Mouse (Mus musculus): ENCODE measurements around the gene Nudt6. TPM values are rescaled to one million over a fixed set of nuclear protein-coding genes. Genes with fewer than 3 reads are reported as not detected.

Nudt6 gene
- polyA plus RNA-seq, 1 experiment from 2014 or later: 13.4 TPM

DNA sequence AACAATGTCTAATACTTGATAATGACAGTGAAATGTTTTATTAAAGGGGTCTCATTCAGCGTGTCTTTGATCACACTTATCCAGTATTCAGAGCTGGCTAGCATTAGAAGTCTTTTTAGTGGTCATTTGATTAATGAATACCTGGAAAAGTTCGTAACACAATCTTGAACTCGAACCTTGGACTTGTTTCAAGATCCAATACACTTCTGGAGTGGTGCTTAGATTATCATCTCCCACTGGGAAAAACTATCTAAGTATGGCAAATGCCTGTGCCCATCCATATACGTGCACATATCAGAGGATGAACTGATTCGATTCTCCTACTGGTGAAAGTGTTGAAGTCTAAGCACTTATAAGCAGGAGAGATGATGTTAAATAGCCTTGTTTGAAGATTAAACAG lies 1.7 kb downstream of the Nudt6 start:
- no peaks in the 10 kb centered on the region for H3K36me3 ChIP-seq
- peak overlapping the region; percentile 87 for H3K4me3 ChIP-seq
- H3K27me3 ChIP-seq: no peaks in the 10 kb centered on the region
- no peaks in the 10 kb centered on the region for H3K9me3 ChIP-seq (replicated peaks)
- peak overlapping the region; percentile 96 for H3K27ac ChIP-seq
- no peak for ATAC-seq (replicated peaks; ENCODE audit: insufficient number of reproducible peaks, insufficient read depth, low FRiP score, low read depth)
- peaks cover 21% of the 10 kb centered on the region for H3K4me1 ChIP-seq (replicated peaks)
- 65% methylated on average over 5 of the region's 5 CpGs for WGBS
- no peak overlapping the region for H3K9ac ChIP-seq
- peak overlapping the region; percentile 78 for H3K4me2 ChIP-seq

DNA sequence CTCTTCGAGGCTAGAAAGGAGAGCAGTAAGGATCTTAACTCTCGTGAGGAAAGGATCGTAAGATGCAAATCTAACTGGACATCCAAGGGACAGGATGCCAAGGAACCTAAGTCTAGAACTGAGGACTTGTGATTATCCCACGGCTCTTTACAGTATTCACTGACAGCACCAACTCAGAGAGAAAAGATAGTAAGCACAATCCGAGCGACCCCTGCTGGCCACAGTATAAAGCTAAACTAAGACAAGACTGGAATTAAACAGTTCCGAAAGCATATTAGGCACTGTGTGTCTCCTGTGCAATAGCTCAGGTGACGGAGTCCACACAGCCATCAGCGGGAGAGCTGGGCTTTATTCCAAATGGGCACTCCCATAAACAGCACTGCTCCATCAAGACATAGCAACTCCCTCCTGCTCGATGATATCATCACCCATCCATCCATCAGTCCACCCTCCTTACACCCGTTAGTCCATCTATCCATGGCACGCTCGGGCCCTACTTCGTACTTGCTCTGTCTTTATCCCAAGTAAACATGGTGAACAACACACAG lies 5.5 kb downstream of the Nudt6 start:
- Histone ChIP-seq H3K4me1 (replicated peaks) (peaks cover 13% of the 10 kb centered on the region), H3K36me3 (no peaks in the 10 kb centered on the region), H3K4me3 (no peak overlapping the region), H3K4me2 (no peak overlapping the region), H3K27me3 (no peaks in the 10 kb centered on the region), H3K27ac (no peak overlapping the region), H3K9me3 (replicated peaks) (no peaks in the 10 kb centered on the region), H3K9ac (no peak overlapping the region)
- ATAC-seq (replicated peaks; ENCODE audit: insufficient number of reproducible peaks, insufficient read depth, low FRiP score, low read depth): no peak
- WGBS: 43% methylated on average over 14 of the region's 14 CpGs

DNA sequence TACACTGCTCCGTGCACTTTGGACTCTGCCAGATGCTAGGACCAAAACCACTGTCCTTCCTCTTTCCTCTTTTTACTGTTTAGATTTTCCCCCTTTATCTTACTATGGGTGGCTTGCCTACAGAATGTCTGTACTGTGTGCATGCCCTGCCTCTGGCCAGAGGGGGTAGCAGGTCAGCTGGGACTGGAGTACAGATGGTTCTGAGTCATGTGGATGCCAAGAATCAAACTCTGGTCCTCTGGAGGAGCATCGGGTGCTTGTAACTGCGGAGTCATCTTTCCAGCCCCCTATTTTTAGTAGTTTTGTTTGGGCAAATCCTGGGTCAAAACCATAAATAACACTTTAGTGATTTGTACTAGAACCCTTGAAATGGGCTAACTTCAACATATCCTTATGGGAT lies 6.6 kb downstream of the Nudt6 start:
- no peak overlapping the region for H3K4me3 ChIP-seq
- WGBS: 82% methylated on average over 3 of the region's 3 CpGs
- H3K4me1 ChIP-seq (replicated peaks): peaks cover 9% of the 10 kb centered on the region
- no peak for ATAC-seq (replicated peaks; ENCODE audit: insufficient number of reproducible peaks, insufficient read depth, low FRiP score, low read depth)
- H3K9me3 ChIP-seq (replicated peaks): no peaks in the 10 kb centered on the region
- no peak overlapping the region for H3K9ac ChIP-seq
- no peak overlapping the region for H3K4me2 ChIP-seq
- no peaks in the 10 kb centered on the region for H3K27me3 ChIP-seq
- H3K36me3 ChIP-seq: no peaks in the 10 kb centered on the region
- H3K27ac ChIP-seq: no peak overlapping the region

DNA sequence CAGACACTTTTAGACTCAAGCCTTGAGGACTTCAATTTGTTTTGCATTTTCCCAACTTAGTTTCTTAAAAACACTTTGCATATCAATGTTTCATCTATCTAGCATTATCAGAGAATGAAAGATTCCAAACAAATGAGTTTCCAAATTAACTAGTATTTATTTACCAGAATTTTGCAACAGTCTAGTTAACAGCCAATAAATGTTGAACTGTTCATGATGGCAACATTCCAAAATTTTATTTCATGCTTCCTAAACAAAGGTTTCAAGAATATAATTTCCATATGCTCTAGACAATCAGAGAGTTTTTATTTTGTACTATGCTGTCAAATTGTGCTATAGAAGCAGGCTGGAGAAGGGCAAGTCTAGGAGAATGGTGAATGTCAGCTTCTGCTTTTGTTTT lies 12.4 kb downstream of the Nudt6 start:
- H3K4me2 ChIP-seq: no peak overlapping the region
- no peaks in the 10 kb centered on the region for H3K4me1 ChIP-seq (replicated peaks)
- H3K27me3 ChIP-seq: no peaks in the 10 kb centered on the region
- no peak overlapping the region for H3K9ac ChIP-seq
- H3K4me3 ChIP-seq: no peak overlapping the region
- no peak overlapping the region for H3K27ac ChIP-seq
- H3K9me3 ChIP-seq (replicated peaks): no peaks in the 10 kb centered on the region
- H3K36me3 ChIP-seq: no peaks in the 10 kb centered on the region
- ATAC-seq (replicated peaks; ENCODE audit: insufficient number of reproducible peaks, insufficient read depth, low FRiP score, low read depth): no peak

DNA sequence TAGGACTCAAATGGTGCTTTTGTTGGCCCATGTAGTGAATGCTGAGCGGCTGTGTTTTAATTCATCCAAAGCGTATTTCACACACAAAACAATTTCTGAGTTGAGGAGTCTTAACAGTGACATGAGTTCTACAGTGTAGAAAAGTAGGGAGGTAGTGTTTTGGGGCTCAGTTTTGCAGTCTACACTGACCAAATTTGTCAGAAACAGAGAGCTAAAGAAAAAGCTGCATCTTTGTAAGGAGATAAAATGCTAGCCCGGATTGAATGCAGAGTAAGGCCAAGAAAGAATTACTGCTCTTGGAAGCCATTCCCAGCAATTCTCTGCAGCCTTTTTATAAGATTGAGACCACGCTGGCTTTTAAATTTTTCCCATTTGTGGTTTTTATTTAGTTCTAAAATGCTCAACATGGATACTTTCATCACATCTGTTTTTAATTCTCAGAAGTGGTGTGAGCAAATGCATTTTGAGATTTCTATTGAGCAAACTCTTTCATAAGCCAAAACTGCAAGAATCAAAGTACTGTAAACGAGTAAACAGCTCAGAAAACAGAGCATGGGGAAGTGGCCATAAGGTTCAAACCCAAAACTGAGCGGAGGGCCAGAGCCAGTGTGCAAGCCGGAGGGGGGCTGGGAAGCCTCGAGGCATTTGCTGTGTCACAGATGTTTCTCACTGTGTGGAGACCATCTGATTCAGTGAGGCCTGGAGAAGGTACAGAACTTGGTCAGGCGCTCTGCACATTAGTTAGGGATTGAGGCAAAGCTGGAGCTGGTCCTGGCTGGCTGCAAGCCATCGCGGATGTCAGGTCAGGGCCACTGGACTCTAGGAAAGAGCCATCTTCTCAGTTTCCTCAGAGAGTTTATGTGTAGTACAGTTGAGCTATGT lies 18.0 kb downstream of the Nudt6 start:
- peaks cover 24% of the 10 kb centered on the region for H3K4me1 ChIP-seq (replicated peaks)
- no peaks in the 10 kb centered on the region for H3K9me3 ChIP-seq (replicated peaks)
- no peak for ATAC-seq (replicated peaks; ENCODE audit: insufficient number of reproducible peaks, insufficient read depth, low FRiP score, low read depth)
- no peak overlapping the region for H3K4me3 ChIP-seq
- no peaks in the 10 kb centered on the region for H3K36me3 ChIP-seq
- H3K27me3 ChIP-seq: no peaks in the 10 kb centered on the region
- no peak overlapping the region for H3K4me2 ChIP-seq
- no peak overlapping the region for H3K9ac ChIP-seq
- peak overlapping the region; percentile 60; the same call in 1 of the 2 replicates for H3K27ac ChIP-seq
- WGBS: 67% methylated on average over 11 of the region's 11 CpGs

DNA sequence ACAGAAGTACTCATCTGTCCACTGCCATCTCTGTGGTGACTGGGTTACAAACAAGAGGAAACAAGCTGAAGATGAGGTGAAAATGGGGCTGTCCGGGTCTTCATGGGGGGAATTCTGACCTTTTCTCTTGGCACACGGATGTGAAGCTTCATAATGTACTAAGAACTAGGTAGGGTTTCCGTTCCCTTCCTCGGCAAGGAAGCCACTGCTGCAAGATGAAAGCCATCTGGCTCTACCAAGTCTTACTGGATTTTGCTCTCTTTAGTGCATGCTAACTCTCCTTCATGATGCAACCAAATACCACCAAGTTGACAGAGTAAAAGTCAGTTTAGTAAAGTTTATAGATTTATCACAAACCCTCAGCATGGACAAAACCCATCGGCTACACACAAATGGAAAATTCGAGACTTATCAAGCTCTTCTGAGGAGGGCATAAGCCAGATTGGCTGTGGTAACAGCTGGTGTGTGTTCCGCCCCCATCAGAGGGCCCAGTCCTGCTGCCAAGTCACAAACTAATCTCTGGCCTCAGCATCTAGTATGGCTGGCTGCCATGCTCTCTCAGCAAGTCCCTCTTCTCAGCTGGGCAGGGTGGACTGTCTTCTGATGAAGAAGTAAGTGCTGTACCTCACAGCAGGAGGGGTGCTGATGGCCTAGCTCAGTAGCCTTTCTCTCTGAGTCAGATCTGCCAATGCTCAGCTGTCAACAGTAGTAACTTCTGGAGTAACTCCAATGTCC lies 21.2 kb downstream of the Nudt6 start:
- H3K9ac ChIP-seq: no peak overlapping the region
- 59% methylated on average over 7 of the region's 7 CpGs for WGBS
- H3K9me3 ChIP-seq (replicated peaks): no peaks in the 10 kb centered on the region
- H3K27me3 ChIP-seq: no peaks in the 10 kb centered on the region
- no peaks in the 10 kb centered on the region for H3K36me3 ChIP-seq
- peak; percentile 87 for ATAC-seq (replicated peaks; ENCODE audit: insufficient number of reproducible peaks, insufficient read depth, low FRiP score, low read depth)
- H3K4me1 ChIP-seq (replicated peaks): peaks cover 24% of the 10 kb centered on the region
- H3K4me2 ChIP-seq: no peak overlapping the region
- H3K27ac ChIP-seq: peak overlapping the region; percentile 64
- H3K4me3 ChIP-seq: no peak overlapping the region

DNA sequence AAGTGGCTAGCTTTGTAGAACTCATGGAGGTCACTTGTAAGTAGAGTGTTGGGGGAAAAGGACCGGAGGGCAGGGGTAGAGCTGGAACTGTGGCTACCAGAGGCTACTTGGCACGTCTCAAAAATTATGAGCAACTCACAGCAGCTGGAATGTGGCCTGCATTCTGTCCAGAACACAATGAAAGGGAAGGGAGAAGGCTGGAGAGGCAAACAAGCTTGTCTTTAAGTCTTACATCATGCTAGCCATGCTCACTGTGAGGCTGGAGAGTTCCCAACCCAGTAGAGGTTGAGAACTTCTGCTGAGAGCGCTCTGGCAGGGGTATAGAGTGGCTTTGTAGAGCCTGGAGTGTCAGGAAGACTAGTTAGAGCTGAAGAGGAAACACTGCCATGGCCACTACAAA lies 22.4 kb downstream of the Nudt6 start:
- Histone ChIP-seq H3K27me3 (no peaks in the 10 kb centered on the region), H3K4me1 (replicated peaks) (peaks cover 24% of the 10 kb centered on the region), H3K4me2 (no peak overlapping the region), H3K9me3 (replicated peaks) (no peaks in the 10 kb centered on the region), H3K27ac (no peak overlapping the region), H3K4me3 (no peak overlapping the region), H3K36me3 (no peaks in the 10 kb centered on the region), H3K9ac (no peak overlapping the region)
- ATAC-seq (replicated peaks; ENCODE audit: insufficient number of reproducible peaks, insufficient read depth, low FRiP score, low read depth): no peak
- 76% methylated on average over 3 of the region's 3 CpGs for WGBS

DNA sequence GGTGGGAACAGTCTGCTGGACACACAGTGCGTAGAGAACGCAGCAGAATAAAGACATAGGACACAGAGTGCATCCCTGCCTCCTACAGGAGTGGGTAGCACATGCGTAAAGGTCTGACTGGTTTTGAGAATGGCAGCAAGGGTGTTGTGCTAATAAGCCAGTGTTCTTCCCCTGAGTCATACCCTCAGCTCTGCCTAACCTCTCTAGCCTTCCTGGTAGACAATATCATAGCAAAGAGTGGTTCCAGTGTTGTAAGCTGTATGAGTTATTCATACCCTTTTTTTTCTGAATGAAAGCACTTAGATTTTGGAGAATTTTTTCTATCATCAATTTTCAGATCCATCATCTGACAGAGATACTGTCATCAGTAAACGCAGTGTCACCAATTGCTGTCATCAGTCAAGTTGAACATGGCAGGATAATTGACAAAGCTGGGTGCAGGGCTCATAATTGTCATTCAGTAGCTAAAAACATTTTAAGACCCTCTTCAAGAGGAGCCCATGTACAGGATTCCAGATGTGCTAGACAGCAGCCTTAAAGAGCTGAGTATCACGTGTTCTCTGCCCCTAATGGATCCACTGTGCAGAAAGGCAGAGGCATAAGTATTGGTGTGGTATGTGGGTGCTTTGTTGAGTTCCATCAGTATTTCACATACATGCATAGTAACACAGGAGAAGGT lies 22.9 kb downstream of the Nudt6 start:
- H3K27ac ChIP-seq: no peak overlapping the region
- 90% methylated on average over 5 of the region's 5 CpGs for WGBS
- no peak for ATAC-seq (replicated peaks; ENCODE audit: insufficient number of reproducible peaks, insufficient read depth, low FRiP score, low read depth)

DNA sequence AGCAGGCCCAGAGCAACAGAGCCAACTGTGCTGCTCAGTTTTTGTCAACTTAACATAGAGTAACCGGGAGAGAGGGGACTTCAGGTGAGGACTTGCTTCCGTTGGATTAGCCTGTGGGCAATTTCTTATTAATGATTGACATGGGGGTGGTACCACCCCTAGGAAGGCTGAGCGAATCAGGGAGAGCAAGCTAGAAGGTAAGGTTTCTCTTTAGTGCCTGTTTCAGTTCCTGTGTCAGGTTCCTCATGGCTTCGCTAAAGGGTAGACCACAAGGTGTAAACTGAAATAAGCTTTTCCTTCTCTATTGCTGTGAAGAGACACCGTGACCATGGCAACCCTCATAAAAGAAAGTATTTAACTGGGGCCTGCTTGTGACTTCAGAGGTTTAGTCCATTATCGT lies 32.7 kb downstream of the Nudt6 start:
- Histone ChIP-seq H3K4me2 (no peak overlapping the region), H3K36me3 (no peaks in the 10 kb centered on the region), H3K9ac (no peak overlapping the region), H3K27me3 (no peaks in the 10 kb centered on the region), H3K27ac (no peak overlapping the region), H3K4me1 (replicated peaks) (peaks cover 9% of the 10 kb centered on the region), H3K9me3 (replicated peaks) (no peaks in the 10 kb centered on the region), H3K4me3 (no peak overlapping the region)
- WGBS: 88% methylated on average over 6 of the region's 6 CpGs
- ATAC-seq (replicated peaks; ENCODE audit: insufficient number of reproducible peaks, insufficient read depth, low FRiP score, low read depth): no peak

More for the DNA sequence above, 22.9 kb downstream of the Nudt6 start:
- Histone ChIP-seq H3K9ac (no peak overlapping the region), H3K4me3 (no peak overlapping the region), H3K36me3 (no peaks in the 10 kb centered on the region), H3K4me2 (no peak overlapping the region), H3K27me3 (no peaks in the 10 kb centered on the region), H3K9me3 (replicated peaks) (no peaks in the 10 kb centered on the region), H3K4me1 (replicated peaks) (peaks cover 21% of the 10 kb centered on the region)

DNA sequence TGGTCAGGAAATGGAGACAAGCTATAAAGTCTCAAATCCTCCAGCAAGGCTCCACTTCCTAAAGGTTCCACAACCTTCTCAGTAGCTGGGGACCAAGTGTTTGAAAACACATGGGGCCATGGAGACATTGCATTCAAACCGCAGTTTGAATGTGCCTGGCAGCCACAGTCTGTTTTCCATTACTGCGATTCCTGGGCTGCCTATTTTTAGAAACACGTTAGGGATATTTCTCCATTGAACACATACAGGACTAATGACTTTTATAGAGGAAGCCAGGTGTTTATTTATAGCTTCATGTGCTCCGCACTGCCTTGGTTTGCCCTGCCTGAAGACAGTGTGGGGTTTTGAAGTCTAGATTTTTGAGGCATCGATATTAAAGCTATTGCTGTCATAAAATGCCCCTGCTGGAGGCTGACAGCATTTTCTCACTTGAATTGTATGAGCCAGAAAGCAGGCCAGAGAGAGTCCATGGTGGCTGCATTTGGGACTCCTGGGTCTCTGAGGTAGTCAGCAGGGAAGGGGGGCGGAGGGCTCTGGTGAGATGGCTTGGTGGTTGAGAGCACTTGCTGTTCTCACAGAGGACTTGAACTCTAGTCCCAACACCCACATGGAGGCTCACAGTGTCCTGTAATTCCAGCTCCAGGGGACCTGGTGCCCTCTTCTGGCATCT lies 36.8 kb downstream of the Nudt6 start:
- Histone ChIP-seq H3K9me3 (replicated peaks) (no peaks in the 10 kb centered on the region), H3K4me1 (replicated peaks) (peaks cover 23% of the 10 kb centered on the region), H3K4me2 (no peak overlapping the region), H3K36me3 (no peaks in the 10 kb centered on the region), H3K27ac (peak overlapping the region; percentile 63), H3K9ac (no peak overlapping the region), H3K27me3 (no peaks in the 10 kb centered on the region), H3K4me3 (no peak overlapping the region)
- 0 out of 2 replicates have a peak, but pooled peaks have one; percentile 25 for ATAC-seq (replicated peaks; ENCODE audit: insufficient number of reproducible peaks, insufficient read depth, low FRiP score, low read depth)
- WGBS: 44% methylated on average over 6 of the region's 6 CpGs

DNA sequence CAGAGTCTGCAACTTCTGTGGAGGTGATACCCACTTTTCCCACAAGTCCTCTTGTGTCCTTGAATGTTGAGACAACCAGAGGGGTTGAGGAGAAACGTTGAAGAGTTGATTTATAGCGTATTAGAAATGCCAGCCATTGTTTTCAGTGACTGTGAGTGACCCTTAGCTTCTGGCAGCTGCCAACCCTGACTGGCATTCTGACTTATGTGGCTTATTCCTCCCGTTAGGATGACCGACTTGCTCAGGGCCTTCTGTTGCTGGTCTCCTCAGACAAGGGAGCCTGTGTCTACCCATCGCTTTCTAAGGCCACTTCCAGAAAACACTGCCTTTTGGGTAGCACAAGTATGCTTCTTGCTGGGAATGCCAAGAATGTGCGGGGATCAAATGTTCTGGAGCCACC lies 38.6 kb downstream of the Nudt6 start:
- Histone ChIP-seq H3K9me3 (replicated peaks) (no peaks in the 10 kb centered on the region), H3K27ac (peak overlapping the region; percentile 68; the same call in 1 of the 2 replicates), H3K36me3 (no peaks in the 10 kb centered on the region), H3K27me3 (no peaks in the 10 kb centered on the region), H3K4me3 (no peak overlapping the region), H3K4me1 (replicated peaks) (peaks cover 23% of the 10 kb centered on the region), H3K9ac (no peak overlapping the region), H3K4me2 (no peak overlapping the region)
- WGBS: 66% methylated on average over 6 of the region's 6 CpGs
- no peak for ATAC-seq (replicated peaks; ENCODE audit: insufficient number of reproducible peaks, insufficient read depth, low FRiP score, low read depth)
